Mouse (Mus musculus) brain, adult 10 weeks (tissue): Measurements from ENCODE around the gene Gm3278. TPM values are rescaled to one million over a fixed set of nuclear protein-coding genes. Genes with fewer than 3 reads are reported as not detected.

Experiments used
- polyA plus RNA-seq: library from polyadenylated mRNA; stranded (reverse); fragments of 350-450 nt; fragmentation: Illumina TruSeq; extraction: RNeasy Lipid Tissue Mini Kit (QIAGEN cat#74804); gene quantifications from one replicate; pipeline ENCODE4 v1.2.3, GENCODE M21; 2015; ENCODE audit warnings: low read depth, low replicate concordance

Gm3278 gene
- polyA plus RNA-seq = 0.31 TPM

DNA sequence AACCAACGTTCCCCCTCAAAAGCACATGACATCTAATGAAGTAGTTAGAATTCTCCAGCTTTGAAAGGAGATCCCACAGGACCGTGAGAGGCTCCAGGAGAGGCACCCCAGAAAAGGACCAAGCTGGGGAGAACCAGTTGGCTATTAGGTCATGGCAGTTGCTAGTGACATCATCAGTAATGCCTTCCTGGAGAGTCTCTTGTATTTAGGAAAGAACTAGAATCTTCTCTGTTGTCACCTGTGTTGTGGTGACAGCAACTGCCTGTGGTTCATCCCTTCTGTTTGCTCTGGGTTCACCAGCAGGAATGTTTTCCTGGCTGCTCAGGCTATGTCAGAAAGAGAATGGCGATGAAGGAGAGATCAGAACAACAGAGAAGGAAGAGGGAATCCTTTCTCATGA lies at the start of gene Gm3278:
Gene Gm3278 (plus strand): TSS at position 301 of the 400 bp plus-strand sequence.

DNA sequence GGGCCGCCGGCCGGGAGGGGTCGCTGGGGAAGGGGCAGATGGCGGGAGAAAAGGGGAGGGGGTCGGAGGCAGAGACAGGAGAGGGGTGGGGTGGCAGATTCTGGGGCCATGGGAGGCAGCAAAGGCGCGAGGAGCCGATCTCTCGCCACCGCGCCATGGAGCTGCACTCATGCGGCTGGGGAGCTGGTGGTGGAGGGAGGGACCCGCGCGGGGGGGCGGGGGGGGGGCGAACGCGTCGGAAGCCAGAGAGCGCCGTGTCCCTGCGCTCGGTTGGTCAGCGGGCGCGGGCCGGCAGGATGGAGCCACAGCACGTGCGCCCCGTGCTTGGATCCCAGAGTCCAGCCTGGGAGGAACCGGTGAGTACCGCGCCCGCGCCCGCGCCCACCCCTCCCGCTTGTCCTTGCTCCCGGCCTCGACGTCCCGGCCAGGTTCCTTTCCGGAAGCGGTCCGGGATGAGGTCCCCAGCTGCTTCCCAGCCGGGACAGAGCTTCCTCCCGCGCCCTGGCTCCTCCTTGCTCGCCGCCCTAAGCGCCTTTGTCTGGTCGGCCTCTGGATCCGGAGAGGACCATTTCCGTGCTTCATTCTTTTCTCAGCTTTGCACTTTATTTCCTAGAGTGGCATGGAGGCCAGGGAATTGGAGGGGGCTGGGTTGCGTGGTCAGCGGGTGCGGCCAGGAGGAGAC lies 36.8 kb upstream of the Gm3278 start, which contains the start of gene Gm3264:
Gene Gm3264 (plus strand): TSS at position 278 of the 682 bp plus-strand sequence.

Other genes starting within 250 kb of the Gm3278 start
- 0.57 TPM for gene Gm3239, start 228.2 kb upstream of the Gm3278 start, polyA plus RNA-seq
- gene Gm7876, start 183.2 kb upstream of the Gm3278 start, polyA plus RNA-seq = not detected
- gene Gm3252, start 165.6 kb upstream of the Gm3278 start, polyA plus RNA-seq = 1.6 TPM
- not detected for gene Gm9602, start 116.1 kb upstream of the Gm3278 start, polyA plus RNA-seq
- not detected for gene Gm3269, start 54.3 kb upstream of the Gm3278 start, polyA plus RNA-seq
- gene Gm3264, start 36.8 kb upstream of the Gm3278 start, polyA plus RNA-seq = not detected
- gene Gm8297, start 91.5 kb downstream of the Gm3278 start, polyA plus RNA-seq = not detected
- not detected for gene Gm3298, start 123.5 kb downstream of the Gm3278 start, polyA plus RNA-seq
- not detected for gene 4930555G01Rik, start 158.2 kb downstream of the Gm3278 start, polyA plus RNA-seq
- 2.6 TPM for gene Gm8281, start 178.6 kb downstream of the Gm3278 start, polyA plus RNA-seq
- not detected for gene Gm8279, start 239.1 kb downstream of the Gm3278 start, polyA plus RNA-seq